Mouse (Mus musculus): ENCODE measurements around the gene Plin3. TPM values are rescaled to one million over a fixed set of nuclear protein-coding genes. Genes with fewer than 3 reads are reported as not detected.

The Plin3 gene
- 20.6 TPM for polyA plus RNA-seq (2017; shearing (Covaris generic))

GRCm38 (mm10) chr17:56292531-56293222, at the start of gene Plin3:
Plin3 (minus strand) TSS chr17:56292873.

GRCm38 (mm10) chr17:56325450-56326152, 32.9 kb upstream of the Plin3 start, which contains the start of gene Kdm4b:
Kdm4b (plus strand) TSS chr17:56326062.

GRCm38 (mm10) chr17:56303160-56303846, 10.6 kb upstream of the Plin3 start, which contains the start of gene Uhrf1:
Uhrf1 (plus strand) TSS chr17:56303321.

GRCm38 (mm10) chr17:56300186-56300585, 7.5 kb upstream of the Plin3 start, which contains the start of gene Arrdc5:
Arrdc5 (minus strand) TSS chr17:56300286.

GRCm38 (mm10) chr17:56276643-56277566, 15.8 kb downstream of the Plin3 start, which contains the start of gene Ticam1:
Ticam1 (minus strand) TSS chr17:56276786.

GRCm38 (mm10) chr17:56256239-56256881, 36.3 kb downstream of the Plin3 start, which contains the start of gene Fem1a:
Fem1a (plus strand) TSS chr17:56256810.

Other genes with a start within 250 kb of the Plin3 start
- 63.5 TPM for gene Ubxn6, start 217.8 kb downstream of the Plin3 start, polyA plus RNA-seq (2017; shearing (Covaris generic))
- gene Hdgfl2, start 213.2 kb downstream of the Plin3 start, polyA plus RNA-seq (2017; shearing (Covaris generic)): 113 TPM
- not detected for gene Plin4, start 183.1 kb downstream of the Plin3 start, polyA plus RNA-seq (2017; shearing (Covaris generic))
- gene Plin5, start 175.3 kb downstream of the Plin3 start, polyA plus RNA-seq (2017; shearing (Covaris generic)): not detected
- gene Lrg1, start 170.9 kb downstream of the Plin3 start, polyA plus RNA-seq (2017; shearing (Covaris generic)): not detected
- 0.16 TPM for gene Sema6b, start 152.5 kb downstream of the Plin3 start, polyA plus RNA-seq (2017; shearing (Covaris generic))
- gene Tnfaip8l1, start 130.4 kb downstream of the Plin3 start, polyA plus RNA-seq (2017; shearing (Covaris generic)): 19.0 TPM
- 49.2 TPM for gene Mydgf, start 109.0 kb downstream of the Plin3 start, polyA plus RNA-seq (2017; shearing (Covaris generic))
- gene Dpp9, start 74.0 kb downstream of the Plin3 start, polyA plus RNA-seq (2017; shearing (Covaris generic)): 38.9 TPM
- gene Fem1a, start 36.1 kb downstream of the Plin3 start, polyA plus RNA-seq (2017; shearing (Covaris generic)): 12.0 TPM
- gene Ticam1, start 16.1 kb downstream of the Plin3 start, polyA plus RNA-seq (2017; shearing (Covaris generic)): 2.8 TPM
- not detected for gene Arrdc5, start 7.4 kb upstream of the Plin3 start, polyA plus RNA-seq (2017; shearing (Covaris generic))
- 6.8 TPM for gene Uhrf1, start 10.4 kb upstream of the Plin3 start, polyA plus RNA-seq (2017; shearing (Covaris generic))
- gene Kdm4b, start 33.2 kb upstream of the Plin3 start, polyA plus RNA-seq (2017; shearing (Covaris generic)): 44.5 TPM
- 7.4 TPM for gene Ptprs, start 183.6 kb upstream of the Plin3 start, polyA plus RNA-seq (2017; shearing (Covaris generic))
- not detected for gene Znrf4, start 219.6 kb upstream of the Plin3 start, polyA plus RNA-seq (2017; shearing (Covaris generic))